Mouse (Mus musculus) liver, adult 2 months (tissue): ENCODE results near the gene Rnf223.

Source experiments
- CTCF ChIP-seq: fragments of 200-500 bp; IDR thresholded peaks from 2 replicates; pipeline ENCODE4 v1.5.1; 2011; ENCODE audit warnings: low read depth, low read length, control low read depth
- POLR2A ChIP-seq: fragments of 200-500 bp; IDR thresholded peaks from 2 replicates; pipeline ENCODE4 v1.6.1; 2011; ENCODE audit warnings: low read length, control low read depth; ENCODE audit not compliant: insufficient read depth; ENCODE audit errors: extremely low read depth

DNA sequence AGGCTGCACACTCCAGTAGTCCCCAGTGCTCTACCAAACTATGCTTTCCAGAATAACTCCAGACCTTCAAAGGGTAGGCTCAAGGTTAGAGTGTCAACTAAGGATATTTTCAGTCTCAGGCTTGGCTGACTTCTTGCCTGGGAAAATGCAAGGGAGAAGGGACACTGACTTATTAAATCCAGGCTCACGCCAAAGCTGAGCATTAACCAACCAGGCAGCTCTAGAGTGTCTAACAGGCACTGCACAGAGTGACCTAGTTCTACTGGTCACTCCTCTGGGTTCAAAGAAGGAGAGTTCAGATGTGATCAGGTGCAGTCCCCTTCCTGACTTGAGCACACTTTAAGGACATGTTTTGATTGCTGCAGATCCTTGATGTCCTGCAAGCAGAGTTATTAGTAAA, 37.5 kb upstream of the Rnf223 start:
- no peak for TF ChIP-seq POLR2A
- no peak for TF ChIP-seq CTCF
